Mouse (Mus musculus) forebrain, embryonic 15.5 days (tissue): Measurements from ENCODE around the gene Asxl1. TPM values are rescaled to one million over a fixed set of nuclear protein-coding genes. Genes with fewer than 3 reads are reported as not detected.
A peak's percentile ranks its signal among the peaks of the same experiment; 100 is the strongest.
"Not testable (repeated sequence)": the region's sequence is repeated elsewhere in the genome, so short reads cannot be mapped to it uniquely, and the experiment has no call there.

ENCODE experiments used
- ATAC-seq: fragments of 200-750 bp; cut with Nextera tagmentation; replicated peaks from 2 replicates; pipeline ENCODE4 v1.8.0; 2017; ENCODE audit warnings: mild to moderate bottlenecking, moderate TSS enrichment, moderate library complexity
- H3K27ac ChIP-seq: fragments of 300-500 bp; sonication (generic); replicated peaks from 2 replicates; pipeline ENCODE4 v1.5.1; 2015; ENCODE audit warnings: mild to moderate bottlenecking, inconsistent platforms
- H3K27me3 ChIP-seq: fragments of 300-500 bp; sonication (generic); 2 replicates; pipeline ENCODE4 v1.6.1; 2015; ENCODE audit warnings: inconsistent platforms
- H3K36me3 ChIP-seq: fragments of 300-500 bp; sonication (generic); 2 replicates; pipeline ENCODE4 v1.6.1; 2015; ENCODE audit warnings: mild to moderate bottlenecking, inconsistent platforms
- H3K4me1 ChIP-seq: fragments of 300-500 bp; sonication (generic); 2 replicates; pipeline ENCODE4 v1.6.1; 2015; ENCODE audit warnings: inconsistent platforms
- H3K4me2 ChIP-seq: fragments of 300-500 bp; sonication (generic); replicated peaks from 2 replicates; pipeline ENCODE4 v1.6.1; 2015; ENCODE audit warnings: mild to moderate bottlenecking, inconsistent platforms
- H3K4me3 ChIP-seq: fragments of 300-500 bp; sonication (generic); 2 replicates; pipeline ENCODE4 v1.5.1; 2015; ENCODE audit warnings: mild to moderate bottlenecking, inconsistent platforms
- H3K9ac ChIP-seq: fragments of 300-500 bp; sonication (generic); replicated peaks from 2 replicates; pipeline ENCODE4 v1.6.1; 2015; ENCODE audit warnings: mild to moderate bottlenecking, inconsistent platforms
- H3K9me3 ChIP-seq: fragments of 300-500 bp; sonication (generic); 2 replicates; pipeline ENCODE4 v1.6.1; 2016; ENCODE audit warnings: inconsistent platforms
- WGBS: fragments of 180-500 bp; shearing (Covaris S2); methylation state at CpG from one replicate; pipeline ENCODE4 v1.1.7; 2015; ENCODE audit warnings: mixed read lengths; 5-methylcytosine and 5-hydroxymethylcytosine counted together
- polyA plus RNA-seq: library from polyadenylated mRNA; unstranded; fragments of >200 nt; fragmentation: Nextera tagmentation; extraction: Ambion mirVana; gene quantifications from 2 replicates; pipeline ENCODE4 v1.2.1, GENCODE M21; 2015

The Asxl1 gene
- polyA plus RNA-seq, 1 experiment from 2014 or later = 13.1 TPM

GRCm38 (mm10) chr2:153346221-153347182 is 873 bp downstream of the Asxl1 start:
- peak overlapping the region; percentile 98 for H3K27ac ChIP-seq
- peaks cover 52% of the 10 kb centered on the region for H3K4me1 ChIP-seq
- peak overlapping the region; percentile 82 for H3K9ac ChIP-seq
- 1% methylated on average over 61 of the region's 76 CpGs for WGBS
- H3K9me3 ChIP-seq = no peaks in the 10 kb centered on the region
- ATAC-seq = peak; percentile 6
- peak overlapping the region; percentile 65 for H3K4me2 ChIP-seq
- no peaks in the 10 kb centered on the region for H3K36me3 ChIP-seq
- no peaks in the 10 kb centered on the region for H3K27me3 ChIP-seq
- peak overlapping the region; percentile 91 for H3K4me3 ChIP-seq

GRCm38 (mm10) chr2:153347183-153347781 is 1.7 kb downstream of the Asxl1 start:
- WGBS = 7% methylated on average over 9 of the region's 9 CpGs
- no peak for ATAC-seq
- no peaks in the 10 kb centered on the region for H3K9me3 ChIP-seq
- peak overlapping the region; percentile 98 for H3K27ac ChIP-seq
- H3K36me3 ChIP-seq = peaks cover 3% of the 10 kb centered on the region
- H3K4me3 ChIP-seq = peak overlapping the region; percentile 91
- peaks cover 52% of the 10 kb centered on the region for H3K4me1 ChIP-seq
- H3K27me3 ChIP-seq = no peaks in the 10 kb centered on the region
- H3K4me2 ChIP-seq = peak overlapping the region; percentile 65
- H3K9ac ChIP-seq = peak overlapping the region; percentile 82

GRCm38 (mm10) chr2:153348100-153348831 is 2.6 kb downstream of the Asxl1 start:
- Histone ChIP-seq H3K27ac (no peak overlapping the region), H3K36me3 (peaks cover 8% of the 10 kb centered on the region), H3K4me2 (peak overlapping the region; percentile 65), H3K27me3 (no peaks in the 10 kb centered on the region), H3K4me3 (peak overlapping the region; percentile 91), H3K9ac (0 out of 2 replicates have a peak overlapping the region, but pooled peaks have one; percentile 6), H3K4me1 (peaks cover 52% of the 10 kb centered on the region), H3K9me3 (no peaks in the 10 kb centered on the region)
- 38% methylated on average over 6 of the region's 6 CpGs for WGBS
- ATAC-seq = no peak

- H3K9me3 ChIP-seq = no peaks in the 10 kb centered on the region
- ATAC-seq = no peak
- no peaks in the 10 kb centered on the region for H3K27me3 ChIP-seq
- no peak overlapping the region; the same call in 1 of the 2 replicates for H3K27ac ChIP-seq
- H3K4me1 ChIP-seq = peaks cover 44% of the 10 kb centered on the region
- WGBS = 54% methylated on average over 6 of the region's 6 CpGs
- H3K4me3 ChIP-seq = no peak overlapping the region
- H3K4me2 ChIP-seq = no peak overlapping the region
- no peak overlapping the region for H3K9ac ChIP-seq
- peaks cover 28% of the 10 kb centered on the region for H3K36me3 ChIP-seq
Measured at GRCm38 (mm10) chr2:153350552-153351181, 5.0 kb downstream of the Asxl1 start.

- Histone ChIP-seq H3K4me3 (no peak overlapping the region), H3K4me1 (peaks cover 18% of the 10 kb centered on the region), H3K9ac (no peak overlapping the region), H3K27me3 (no peaks in the 10 kb centered on the region), H3K36me3 (peaks cover 61% of the 10 kb centered on the region), H3K9me3 (no peaks in the 10 kb centered on the region), H3K4me2 (no peak overlapping the region), H3K27ac (no peak overlapping the region)
- no peak for ATAC-seq
- 82% methylated on average over 2 of the region's 2 CpGs for WGBS
Measured at GRCm38 (mm10) chr2:153354648-153355047, 9.0 kb downstream of the Asxl1 start.

- Histone ChIP-seq H3K36me3 (peaks cover 69% of the 10 kb centered on the region), H3K4me1 (no peaks in the 10 kb centered on the region), H3K4me2 (no peak overlapping the region), H3K27ac (no peak overlapping the region), H3K27me3 (no peaks in the 10 kb centered on the region), H3K9me3 (no peaks in the 10 kb centered on the region), H3K9ac (no peak overlapping the region), H3K4me3 (no peak overlapping the region)
- 92% methylated on average over 4 of the region's 4 CpGs for WGBS
- no peak for ATAC-seq
Measured at GRCm38 (mm10) chr2:153356784-153357183, 11.2 kb downstream of the Asxl1 start.

GRCm38 (mm10) chr2:153361101-153361710 is 15.6 kb downstream of the Asxl1 start:
- 98% methylated on average over 1 of the region's 1 CpGs for WGBS
- Histone ChIP-seq H3K4me2 (no peak overlapping the region), H3K27ac (no peak overlapping the region), H3K9ac (no peak overlapping the region), H3K4me1 (no peaks in the 10 kb centered on the region), H3K27me3 (no peaks in the 10 kb centered on the region), H3K9me3 (no peaks in the 10 kb centered on the region), H3K4me3 (no peak overlapping the region), H3K36me3 (peaks cover 60% of the 10 kb centered on the region)
- ATAC-seq = no peak

GRCm38 (mm10) chr2:153364531-153364930 is 18.9 kb downstream of the Asxl1 start:
- not testable (repeated sequence) for H3K4me1 ChIP-seq, ATAC-seq, H3K9me3 ChIP-seq, H3K27ac ChIP-seq, H3K27me3 ChIP-seq, H3K4me2 ChIP-seq, H3K4me3 ChIP-seq, H3K9ac ChIP-seq
- H3K36me3 ChIP-seq = peaks cover 63% of the 10 kb centered on the region
- WGBS = 96% methylated on average over 14 of the region's 14 CpGs

- peaks cover 35% of the 10 kb centered on the region for H3K36me3 ChIP-seq
- H3K27me3 ChIP-seq = no peaks in the 10 kb centered on the region
- H3K4me1 ChIP-seq = peaks cover 5% of the 10 kb centered on the region; the same call in 1 of the 2 replicates
- H3K9ac ChIP-seq = no peak overlapping the region
- H3K27ac ChIP-seq = no peak overlapping the region
- no peak overlapping the region for H3K4me2 ChIP-seq
- H3K4me3 ChIP-seq = no peak overlapping the region
- ATAC-seq = no peak
- no peaks in the 10 kb centered on the region for H3K9me3 ChIP-seq
Measured at GRCm38 (mm10) chr2:153370871-153371270, 25.2 kb downstream of the Asxl1 start.

- no peak for ATAC-seq
- H3K27me3 ChIP-seq = no peaks in the 10 kb centered on the region
- peaks cover 6% of the 10 kb centered on the region; the same call in 1 of the 2 replicates for H3K36me3 ChIP-seq
- H3K4me2 ChIP-seq = no peak overlapping the region
- peaks cover 5% of the 10 kb centered on the region; the same call in 1 of the 2 replicates for H3K4me1 ChIP-seq
- H3K4me3 ChIP-seq = no peak overlapping the region
- no peak overlapping the region for H3K27ac ChIP-seq
- no peaks in the 10 kb centered on the region for H3K9me3 ChIP-seq
- 69% methylated on average over 2 of the region's 2 CpGs for WGBS
- H3K9ac ChIP-seq = no peak overlapping the region
Measured at GRCm38 (mm10) chr2:153375380-153375779, 29.8 kb downstream of the Asxl1 start.

- WGBS = 88% methylated on average over 1 of the region's 1 CpGs
- no peak for ATAC-seq
- Histone ChIP-seq H3K27ac (no peak overlapping the region), H3K4me3 (no peak overlapping the region), H3K9ac (no peak overlapping the region), H3K9me3 (no peaks in the 10 kb centered on the region), H3K4me1 (peaks cover under 1% of the 10 kb centered on the region; the same call in 1 of the 2 replicates), H3K36me3 (peaks cover 21% of the 10 kb centered on the region), H3K4me2 (no peak overlapping the region), H3K27me3 (no peaks in the 10 kb centered on the region)
Measured at GRCm38 (mm10) chr2:153380479-153380878, 34.9 kb downstream of the Asxl1 start.
